Mouse (Mus musculus) embryonic facial prominence, embryonic 13.5 days (tissue): ENCODE measurements around the gene Foxp1. TPM values are rescaled to one million over a fixed set of nuclear protein-coding genes. Genes with fewer than 3 reads are reported as not detected.

Experiments
- ATAC-seq: fragments of 200-750 bp; cut with Nextera tagmentation; 2 replicates; pipeline ENCODE4 v1.8.0; 2017; ENCODE audit warnings: low read depth; ENCODE audit not compliant: insufficient number of reproducible peaks, insufficient read depth, low FRiP score, low TSS enrichment
- H3K27ac ChIP-seq: fragments of 300-500 bp; sonication (generic); 2 replicates; pipeline ENCODE4 v1.5.1; 2015; ENCODE audit warnings: moderate library complexity, mild to moderate bottlenecking, inconsistent platforms
- H3K27me3 ChIP-seq: fragments of 300-500 bp; sonication (generic); 2 replicates; pipeline ENCODE4 v1.6.1; 2015; ENCODE audit warnings: mild to moderate bottlenecking, inconsistent platforms
- H3K36me3 ChIP-seq: fragments of 300-500 bp; sonication (generic); 2 replicates; pipeline ENCODE4 v1.6.1; 2015; ENCODE audit warnings: mild to moderate bottlenecking, inconsistent platforms
- H3K4me1 ChIP-seq: fragments of 300-500 bp; sonication (generic); 2 replicates; pipeline ENCODE4 v1.6.1; 2015; ENCODE audit warnings: inconsistent platforms
- H3K4me2 ChIP-seq: fragments of 300-500 bp; sonication (generic); 2 replicates; pipeline ENCODE4 v1.6.1; 2015; ENCODE audit warnings: moderate library complexity, mild to moderate bottlenecking, inconsistent platforms
- H3K4me3 ChIP-seq: fragments of 300-500 bp; sonication (generic); 2 replicates; pipeline ENCODE4 v1.5.1; 2015; ENCODE audit warnings: mild to moderate bottlenecking, inconsistent platforms
- H3K9ac ChIP-seq: fragments of 300-500 bp; sonication (generic); 2 replicates; pipeline ENCODE4 v1.6.1; 2015; ENCODE audit warnings: mild to moderate bottlenecking, inconsistent platforms
- H3K9me3 ChIP-seq: fragments of 300-500 bp; sonication (generic); 2 replicates; pipeline ENCODE4 v1.6.1; 2016; ENCODE audit warnings: inconsistent platforms
- WGBS: fragments of 180-500 bp; shearing (Covaris S2); methylation state at CpG from one replicate; pipeline ENCODE4 v1.1.7; 2015; ENCODE audit warnings: mixed read lengths; 5-methylcytosine and 5-hydroxymethylcytosine counted together
- polyA plus RNA-seq: library from polyadenylated mRNA; unstranded; fragments of >200 nt; fragmentation: Nextera tagmentation; extraction: Ambion mirVana; gene quantifications from 2 replicates; pipeline ENCODE4 v1.2.1, GENCODE M21; 2015

Gene Foxp1
- polyA plus RNA-seq, 1 experiment from 2014 or later, result 66.7 TPM

DNA sequence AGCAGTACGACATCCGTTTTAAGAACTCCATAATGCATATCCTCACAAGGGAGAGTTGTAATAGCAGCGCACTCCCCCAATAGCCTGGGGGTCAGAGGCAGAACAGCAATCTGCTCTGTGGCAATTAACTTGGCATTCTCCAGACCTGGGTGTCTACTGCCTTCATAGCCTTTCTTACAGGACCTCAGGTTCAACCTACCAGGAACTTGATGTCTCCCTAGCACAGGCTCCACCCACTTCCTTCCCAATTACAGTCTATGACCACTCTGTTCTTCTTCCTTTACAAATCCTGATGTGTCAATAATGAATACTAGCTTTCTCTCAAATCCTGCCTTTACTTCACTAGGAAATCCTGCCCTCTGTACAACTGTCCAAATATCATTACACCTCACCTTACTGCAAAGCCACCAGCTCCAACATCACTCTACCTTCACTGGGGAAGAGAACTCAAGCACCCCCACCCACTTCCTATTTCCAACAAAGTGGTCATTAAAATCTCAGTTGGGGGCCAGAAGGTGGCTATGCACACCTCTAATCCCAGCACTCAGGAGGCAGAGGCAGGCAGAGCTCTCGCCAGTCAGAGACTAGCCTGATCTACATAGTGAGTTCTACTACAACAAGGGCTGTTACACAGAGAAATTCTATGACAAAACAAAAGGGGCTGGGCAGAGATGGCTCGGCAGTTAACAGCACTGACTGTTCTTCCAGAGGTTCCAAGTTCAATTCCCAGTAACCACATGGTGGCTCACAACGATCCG lies 68.6 kb downstream of the Foxp1 start:
- 78% methylated on average over 7 of the region's 7 CpGs for WGBS
- no peak for ATAC-seq

DNA sequence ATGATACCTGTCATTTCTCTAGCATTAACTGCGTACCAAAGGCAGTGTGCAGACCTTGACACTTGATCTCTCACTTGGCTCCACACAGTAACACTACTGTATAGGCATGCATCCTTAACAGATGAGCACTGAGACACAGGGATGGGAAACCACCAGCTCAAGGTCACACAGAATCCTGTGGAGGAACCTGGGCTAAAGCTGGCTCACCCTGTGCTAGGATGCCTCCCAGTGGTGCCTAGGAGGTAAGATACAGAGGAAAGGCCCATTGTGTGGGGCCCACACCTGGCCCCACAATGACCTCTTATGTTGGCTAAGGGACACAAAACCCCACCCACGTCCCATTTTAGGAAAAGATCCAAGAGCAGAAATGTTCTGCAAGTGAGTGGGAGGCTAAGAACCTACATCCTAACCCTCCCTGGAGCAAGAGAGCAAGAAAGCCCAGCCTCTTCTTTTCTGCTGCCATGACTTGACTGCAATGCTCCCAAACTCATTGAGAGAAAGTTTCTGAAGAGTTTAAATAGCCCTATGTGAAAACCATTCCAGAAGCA lies 69.8 kb downstream of the Foxp1 start:
- peaks cover 6% of the 10 kb centered on the region; the same call in 1 of the 2 replicates for H3K4me1 ChIP-seq
- no peak overlapping the region for H3K9ac ChIP-seq
- 61% methylated on average over 2 of the region's 2 CpGs for WGBS
- no peaks in the 10 kb centered on the region for H3K9me3 ChIP-seq
- H3K27me3 ChIP-seq, result no peaks in the 10 kb centered on the region
- no peak overlapping the region for H3K4me2 ChIP-seq
- no peak overlapping the region for H3K27ac ChIP-seq
- ATAC-seq, result no peak
- no peak overlapping the region for H3K4me3 ChIP-seq
- H3K36me3 ChIP-seq, result no peaks in the 10 kb centered on the region

More for the DNA sequence above, 68.6 kb downstream of the Foxp1 start:
- Histone ChIP-seq H3K9ac (no peak overlapping the region), H3K27ac (no peak overlapping the region), H3K4me2 (no peak overlapping the region), H3K4me3 (no peak overlapping the region), H3K4me1 (peaks cover 6% of the 10 kb centered on the region; the same call in 1 of the 2 replicates), H3K27me3 (no peaks in the 10 kb centered on the region), H3K9me3 (no peaks in the 10 kb centered on the region), H3K36me3 (no peaks in the 10 kb centered on the region)

DNA sequence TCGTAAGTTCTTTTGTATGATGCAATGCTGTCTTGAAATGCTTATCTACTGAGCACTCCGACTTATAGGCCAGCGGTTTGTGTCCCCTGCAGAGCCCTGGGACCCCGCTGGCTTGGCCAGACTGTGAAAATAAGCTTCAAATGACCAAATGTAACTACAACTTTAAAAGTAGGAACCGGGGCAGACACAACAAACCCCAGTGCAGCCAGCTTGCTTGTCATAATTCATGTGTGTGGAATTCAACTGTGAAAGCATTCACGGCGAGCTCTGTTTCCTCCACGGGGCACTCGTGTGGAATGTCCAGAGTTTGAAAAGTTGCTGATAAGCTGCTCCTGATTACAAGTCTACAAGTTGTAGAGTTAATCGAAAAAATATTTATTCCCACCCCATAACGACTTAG lies 71.0 kb downstream of the Foxp1 start:
- no peak for ATAC-seq

GRCm38 (mm10) chr6:99447447-99447846 lies 75.1 kb downstream of the Foxp1 start:
- WGBS, result 76% methylated on average over 4 of the region's 4 CpGs
- Histone ChIP-seq H3K4me2 (no peak overlapping the region), H3K4me3 (no peak overlapping the region), H3K4me1 (peaks cover 9% of the 10 kb centered on the region; the same call in 1 of the 2 replicates), H3K36me3 (no peaks in the 10 kb centered on the region), H3K27ac (no peak overlapping the region), H3K9ac (no peak overlapping the region), H3K27me3 (no peaks in the 10 kb centered on the region), H3K9me3 (no peaks in the 10 kb centered on the region)
- no peak for ATAC-seq

More for the DNA sequence above, 71.0 kb downstream of the Foxp1 start:
- no peaks in the 10 kb centered on the region for H3K27me3 ChIP-seq
- H3K4me1 ChIP-seq, result peaks cover 6% of the 10 kb centered on the region; the same call in 1 of the 2 replicates
- no peak overlapping the region for H3K9ac ChIP-seq
- H3K4me2 ChIP-seq, result no peak overlapping the region
- no peaks in the 10 kb centered on the region for H3K9me3 ChIP-seq
- no peak overlapping the region for H3K27ac ChIP-seq
- WGBS, result 58% methylated on average over 11 of the region's 11 CpGs
- H3K36me3 ChIP-seq, result no peaks in the 10 kb centered on the region
- H3K4me3 ChIP-seq, result no peak overlapping the region

DNA sequence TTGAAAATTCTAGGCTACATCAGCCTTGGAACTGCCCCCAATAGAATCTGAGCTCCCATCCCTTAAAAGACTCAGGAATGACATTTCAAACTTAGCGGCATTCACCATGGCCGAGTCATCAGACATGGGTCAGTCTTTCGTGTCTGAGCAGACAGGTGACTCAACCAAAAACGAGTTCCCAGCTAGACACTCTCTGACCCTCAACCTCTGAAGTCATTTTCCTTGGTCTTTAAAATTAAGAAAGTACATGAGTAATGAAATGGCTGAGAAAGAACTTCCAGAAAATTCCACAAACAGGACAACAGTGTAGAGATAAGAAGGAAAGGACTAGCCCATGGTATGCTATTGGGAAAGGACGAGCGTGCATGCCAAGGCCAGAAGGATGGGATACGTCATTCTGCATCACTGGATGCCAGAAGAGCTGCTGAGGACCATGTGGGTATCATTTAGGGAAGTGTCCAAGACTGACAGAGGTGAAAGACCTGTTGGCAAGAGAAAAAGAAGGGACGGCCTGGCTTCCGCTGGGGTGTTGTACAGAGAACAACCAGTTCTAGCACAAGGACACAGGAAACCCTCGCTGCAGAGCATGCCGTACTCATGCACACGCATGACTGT lies 75.6 kb downstream of the Foxp1 start:
- no peak overlapping the region for H3K4me3 ChIP-seq
- H3K27me3 ChIP-seq, result no peaks in the 10 kb centered on the region
- H3K9me3 ChIP-seq, result no peaks in the 10 kb centered on the region
- H3K4me1 ChIP-seq, result peaks cover 7% of the 10 kb centered on the region; the same call in 1 of the 2 replicates
- no peak overlapping the region for H3K9ac ChIP-seq
- ATAC-seq, result no peak
- WGBS, result 93% methylated on average over 12 of the region's 12 CpGs
- H3K4me2 ChIP-seq, result no peak overlapping the region
- no peak overlapping the region for H3K27ac ChIP-seq
- no peaks in the 10 kb centered on the region for H3K36me3 ChIP-seq

GRCm38 (mm10) chr6:99443460-99443859 lies 79.1 kb downstream of the Foxp1 start:
- H3K27me3 ChIP-seq, result no peaks in the 10 kb centered on the region
- no peak overlapping the region for H3K4me2 ChIP-seq
- H3K9me3 ChIP-seq, result no peaks in the 10 kb centered on the region
- WGBS, result 72% methylated on average over 5 of the region's 5 CpGs
- H3K4me3 ChIP-seq, result no peak overlapping the region
- no peak overlapping the region for H3K9ac ChIP-seq
- peaks cover 34% of the 10 kb centered on the region for H3K4me1 ChIP-seq
- H3K36me3 ChIP-seq, result no peaks in the 10 kb centered on the region
- ATAC-seq, result no peak
- H3K27ac ChIP-seq, result no peak overlapping the region

DNA sequence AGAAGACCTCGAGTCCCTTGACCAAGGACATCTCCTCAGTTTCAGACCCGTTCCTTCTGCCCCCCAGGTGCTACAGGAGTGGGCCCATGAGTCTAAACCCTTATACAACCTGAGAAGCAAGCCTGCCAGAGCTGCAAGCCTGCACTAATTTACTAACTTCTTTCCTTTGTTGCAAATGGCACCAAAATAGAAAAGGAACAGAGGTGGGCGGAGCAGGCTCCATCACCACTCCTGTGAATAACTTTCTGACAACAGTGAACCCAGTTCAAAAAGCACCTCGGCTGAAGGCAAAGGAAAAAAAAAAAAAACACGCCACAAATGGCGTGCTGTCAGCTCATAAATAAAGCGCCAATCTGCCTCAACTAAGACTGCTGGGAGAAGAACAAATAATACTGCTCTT lies 81.4 kb downstream of the Foxp1 start:
- Histone ChIP-seq H3K9me3 (no peaks in the 10 kb centered on the region), H3K27me3 (no peaks in the 10 kb centered on the region), H3K4me3 (no peak overlapping the region), H3K4me1 (peaks cover 42% of the 10 kb centered on the region), H3K27ac (peak overlapping the region; percentile 77; the same call in 1 of the 2 replicates), H3K36me3 (no peaks in the 10 kb centered on the region), H3K4me2 (no peak overlapping the region), H3K9ac (no peak overlapping the region)
- 69% methylated on average over 7 of the region's 7 CpGs for WGBS
- no peak for ATAC-seq

DNA sequence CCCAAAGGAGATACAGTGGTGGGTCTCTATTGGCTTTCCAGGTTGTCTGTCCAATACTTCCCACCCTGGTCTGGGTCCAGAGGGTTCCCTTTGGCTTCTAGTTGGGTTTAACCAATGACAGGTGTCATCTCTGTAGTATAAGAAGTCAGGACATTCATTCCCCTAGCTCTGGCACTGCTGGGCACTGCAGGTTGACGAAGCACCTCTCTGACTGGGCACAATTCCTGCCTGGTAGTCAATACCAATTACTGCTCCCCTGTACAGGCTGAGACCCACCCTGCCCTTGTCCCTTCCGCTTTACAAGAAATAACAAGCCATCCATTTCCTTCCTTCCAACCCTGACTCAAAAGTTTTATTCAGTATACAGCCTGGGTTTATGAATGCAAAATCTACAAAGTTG lies 81.9 kb downstream of the Foxp1 start:
- no peak for ATAC-seq
- Histone ChIP-seq H3K4me2 (no peak overlapping the region), H3K9me3 (no peaks in the 10 kb centered on the region), H3K4me1 (peaks cover 42% of the 10 kb centered on the region), H3K27me3 (no peaks in the 10 kb centered on the region), H3K27ac (peak overlapping the region; percentile 77), H3K9ac (no peak overlapping the region), H3K36me3 (no peaks in the 10 kb centered on the region), H3K4me3 (no peak overlapping the region)
- 90% methylated on average over 2 of the region's 2 CpGs for WGBS

GRCm38 (mm10) chr6:99439878-99440361 lies 82.6 kb downstream of the Foxp1 start:
- no peak overlapping the region for H3K4me3 ChIP-seq
- H3K9ac ChIP-seq, result peak overlapping the region; percentile 41; the same call in 1 of the 2 replicates
- peaks cover 42% of the 10 kb centered on the region for H3K4me1 ChIP-seq
- H3K27ac ChIP-seq, result peak overlapping the region; percentile 77
- H3K27me3 ChIP-seq, result no peaks in the 10 kb centered on the region
- H3K36me3 ChIP-seq, result no peaks in the 10 kb centered on the region
- H3K4me2 ChIP-seq, result peak overlapping the region; percentile 26
- WGBS, result 5% methylated on average over 9 of the region's 9 CpGs
- peak; percentile 73 for ATAC-seq
- H3K9me3 ChIP-seq, result no peaks in the 10 kb centered on the region

DNA sequence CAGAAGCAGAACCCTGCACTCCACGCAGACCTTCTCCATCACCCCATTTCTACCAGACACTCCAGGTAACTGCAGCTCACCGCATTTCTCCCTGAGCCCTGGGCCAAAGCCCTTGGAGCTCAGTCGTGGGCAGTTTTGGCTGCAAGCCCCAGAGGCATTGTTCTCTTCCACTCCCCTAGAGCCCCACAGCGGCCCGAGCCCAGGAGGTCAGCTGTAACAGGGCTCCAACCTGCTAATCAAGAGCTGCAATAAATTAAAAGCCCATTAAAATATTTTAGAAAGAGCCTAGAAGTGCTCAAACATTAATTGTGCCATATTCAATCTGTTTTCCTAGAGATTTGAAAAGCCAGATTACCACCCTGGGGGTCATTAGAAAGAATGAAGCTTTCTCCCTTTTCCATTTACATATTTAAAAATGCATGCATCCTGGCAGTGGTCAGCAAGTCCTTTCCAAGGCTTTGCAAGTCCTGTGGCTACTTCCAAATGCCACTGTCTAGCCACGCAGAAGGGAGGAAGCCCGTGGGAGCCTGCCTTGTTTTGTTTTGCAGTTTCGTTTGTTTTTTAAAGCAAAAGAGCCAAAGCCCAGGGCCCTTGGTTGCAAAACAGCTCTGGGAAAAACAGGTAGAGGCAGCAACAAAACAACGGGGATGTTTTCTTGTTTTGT lies 83.2 kb downstream of the Foxp1 start:
- H3K36me3 ChIP-seq, result no peaks in the 10 kb centered on the region
- no peaks in the 10 kb centered on the region for H3K9me3 ChIP-seq
- 13% methylated on average over 9 of the region's 9 CpGs for WGBS
- peak overlapping the region; percentile 77 for H3K27ac ChIP-seq
- no peaks in the 10 kb centered on the region for H3K27me3 ChIP-seq
- H3K4me3 ChIP-seq, result no peak overlapping the region
- peaks cover 42% of the 10 kb centered on the region for H3K4me1 ChIP-seq
- no peak for ATAC-seq
- H3K9ac ChIP-seq, result peak overlapping the region; percentile 41; the same call in 1 of the 2 replicates
- peak overlapping the region; percentile 26 for H3K4me2 ChIP-seq

GRCm38 (mm10) chr6:99436371-99436770 lies 86.2 kb downstream of the Foxp1 start:
- Histone ChIP-seq H3K36me3 (no peaks in the 10 kb centered on the region), H3K27me3 (no peaks in the 10 kb centered on the region), H3K4me2 (no peak overlapping the region), H3K4me3 (no peak overlapping the region), H3K9me3 (no peaks in the 10 kb centered on the region), H3K4me1 (peaks cover 37% of the 10 kb centered on the region), H3K9ac (no peak overlapping the region), H3K27ac (no peak overlapping the region)
- WGBS, result 87% methylated on average over 6 of the region's 6 CpGs
- ATAC-seq, result no peak
